ENCODE assay signal across 9 mouse cellular contexts in the genomic region with DNA sequence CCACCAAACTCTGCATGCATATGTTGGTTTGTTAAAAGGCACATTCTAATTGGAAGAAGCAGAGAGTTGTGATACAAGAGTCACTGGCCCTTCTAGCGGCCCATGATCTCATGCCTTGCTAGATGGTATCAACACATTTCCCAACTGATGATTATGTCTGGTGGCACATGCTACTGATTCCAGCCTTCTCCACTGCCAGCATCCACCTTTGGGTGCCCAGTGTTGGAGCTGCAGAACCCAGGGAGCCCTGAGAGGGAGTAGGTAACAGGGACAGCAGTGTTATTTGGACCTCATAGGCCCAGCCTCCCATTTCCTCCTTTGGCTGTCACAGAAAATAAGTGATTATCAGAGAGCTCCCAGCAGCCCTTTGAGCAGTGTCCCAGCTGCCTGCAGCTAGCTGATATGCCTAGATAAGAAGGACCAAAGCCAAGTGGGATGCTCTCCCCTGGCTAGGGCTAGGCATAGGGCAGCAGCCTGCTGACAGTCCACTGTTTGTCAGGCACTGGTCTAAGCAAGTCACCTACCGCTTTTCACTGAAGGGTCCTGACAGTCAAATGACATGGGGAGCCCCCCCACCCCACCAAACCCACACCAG. TPM values are rescaled to one million over a fixed set of nuclear protein-coding genes. Genes with fewer than 3 reads are reported as not detected.
DNase-seq lines count a peak whose midpoint lies in the region; ATAC-seq and TF ChIP-seq lines count a peak whose summit lies in the region.
"Had no signal": no experiment of that assay in that cellular context is flagged by ENCODE, and none has a peak within 500 bp of the region (broad histone marks: within the 10 kb centered on the region; RNA-seq: fewer than 3 reads in every experiment).

No protein-coding gene starts in this region.

- no peak for TF ChIP-seq CTCF in lung, postnatal 0 days (IDR thresholded peaks at IDR 0.05)

- no peak overlapping the region for H3K9ac ChIP-seq in lung, postnatal 0 days (replicated peaks; ENCODE audit: low read depth)
- H3K9ac ChIP-seq: neural tube, embryonic 12.5 days had no signal

- H3K9me3 ChIP-seq in lung, postnatal 0 days (ENCODE audit: low read length), result no peaks in the 10 kb centered on the region
- H3K9me3 ChIP-seq: neural tube, embryonic 12.5 days had no signal

- no peaks in the 10 kb centered on the region for H3K36me3 ChIP-seq in lung, postnatal 0 days (ENCODE audit: insufficient read depth, low read length)

- peaks cover 5% of the 10 kb centered on the region; the same call in 1 of the 2 replicates for H3K4me1 ChIP-seq in lung, postnatal 0 days (ENCODE audit: insufficient read depth, low read depth, low read length)

- TF ChIP-seq EP300 in lung, postnatal 0 days (IDR thresholded peaks at IDR 0.05), result 0 out of 2 replicates have a peak, but pooled peaks have one; percentile 20

- H3K27ac ChIP-seq in lung, postnatal 0 days (ENCODE audit: low read length), result no peak overlapping the region
- H3K27ac ChIP-seq: neural tube, embryonic 12.5 days had no signal

- no peak overlapping the region for H3K4me3 ChIP-seq in lung, postnatal 0 days (ENCODE audit: low read depth, low read length)
- H3K4me3 ChIP-seq: neural tube, embryonic 12.5 days had no signal

- WGBS in lung, postnatal 0 days, result 79% methylated on average over 2 of the region's 2 CpGs

- peak; percentile 98 for DNase-seq in MEL-GATA-1-ER (ENCODE audit: extremely low read depth, low read depth)
- DNase-seq in kidney, adult 18-20 months, result peak; percentile 15
- DNase-seq in lung, postnatal 0 days (ENCODE audit: low spot score), result peak; percentile 18
- no peak for DNase-seq in cerebellum, adult 9-11 months
- no peak for DNase-seq in urinary bladder, adult 2 months (ENCODE audit: low spot score)
- no peak for DNase-seq in cerebellum, postnatal 25 days
- DNase-seq in left cerebral cortex, adult 9 months (ENCODE audit: low spot score in 2 of 2), result no peak

- peak; percentile 77 for ATAC-seq in common myeloid progenitor, adult 5-6 weeks (replicated peaks; ENCODE audit: low read depth, poor library complexity, severe bottlenecking)
- ATAC-seq in lung, postnatal 0 days, result peak; percentile 65

- no peaks in the 10 kb centered on the region for H3K27me3 ChIP-seq in lung, postnatal 0 days (replicated peaks; ENCODE audit: insufficient read depth, low read length)
- H3K27me3 ChIP-seq: neural tube, embryonic 12.5 days had no signal

- no peak overlapping the region for H3K4me2 ChIP-seq in lung, postnatal 0 days (replicated peaks; ENCODE audit: low read depth, low read length)
- H3K4me2 ChIP-seq: neural tube, embryonic 12.5 days had no signal

RNA-seq across cellular contexts. Expression of gene Mvb12b, which starts 44.7 kb away (rescaled TPM):
- total RNA-seq in common myeloid progenitor, adult 5-6 weeks (2017), result 19.5 and 25.3 TPM in 2 replicates
- 21.3 and 24.5 TPM in 2 replicates for polyA plus RNA-seq in lung, postnatal 0 days (2015; fragmentation: Nextera tagmentation; extraction: Ambion mirVana)
- 15.1 and 21.0 TPM in 2 replicates for polyA plus RNA-seq in urinary bladder, adult 2 months (2012; rRNA removed)

Comparison
In these comparisons a context has a peak if more than half of its experiments do, and no peak if none do; other contexts are left out.
1. DNase-seq: peak in MEL-GATA-1-ER (single experiment), kidney, adult 18-20 months (single experiment) and lung, postnatal 0 days (single experiment); none in cerebellum, adult 9-11 months (single experiment), urinary bladder, adult 2 months (single experiment), cerebellum, postnatal 25 days (0 of 2) and left cerebral cortex, adult 9 months (0 of 2).